Mouse (Mus musculus): Measurements from ENCODE around the gene Nipsnap2. TPM values are rescaled to one million over a fixed set of nuclear protein-coding genes. Genes with fewer than 3 reads are reported as not detected.
"Not testable (repeated sequence)": the region's sequence is repeated elsewhere in the genome, so short reads cannot be mapped to it uniquely, and the experiment has no call there.

The Nipsnap2 gene
- total RNA-seq (2018; cell fraction: chromatin; rRNA removed) = 10 to 100 TPM; 13.3 to 54.7 (median 41.4) TPM
- total RNA-seq (2018; cell fraction: cytosol; rRNA removed) = 10 to 100 TPM; 36.1 to 51.9 (median 44.5) TPM
- total RNA-seq (2018; cell fraction: nucleus; rRNA removed) = 10 to 100 TPM; 11.3 to 39.3 (median 26.8) TPM
- 42.7 to 57.0 TPM (median 51.5 TPM) in 3 replicates for polyA plus RNA-seq (2018)

- peak within 1 kb of the TSS; percentile 19; the same call in 1 of the 2 replicates for H3K27ac ChIP-seq
- WGBS (ENCODE audit: missing documents) = 2% methylated on average over 64 of the region's 93 CpGs
- H3K36me3 ChIP-seq (ENCODE audit: inconsistent target) = no peaks in the 10 kb centered on the region
- peaks cover 32% of the 10 kb centered on the region; the same call in 1 of the 2 replicates for H3K79me2 ChIP-seq (ENCODE audit: inconsistent target)
- H3K4me3 ChIP-seq (ENCODE audit: inconsistent target) = peak within 1 kb of the TSS; percentile 69
These were observed at the start of gene Nipsnap2 for GRCm38 (mm10) chr5:129724834-129725773. TSS of gene Nipsnap2 (plus strand) at chr5:129725063.

DNA sequence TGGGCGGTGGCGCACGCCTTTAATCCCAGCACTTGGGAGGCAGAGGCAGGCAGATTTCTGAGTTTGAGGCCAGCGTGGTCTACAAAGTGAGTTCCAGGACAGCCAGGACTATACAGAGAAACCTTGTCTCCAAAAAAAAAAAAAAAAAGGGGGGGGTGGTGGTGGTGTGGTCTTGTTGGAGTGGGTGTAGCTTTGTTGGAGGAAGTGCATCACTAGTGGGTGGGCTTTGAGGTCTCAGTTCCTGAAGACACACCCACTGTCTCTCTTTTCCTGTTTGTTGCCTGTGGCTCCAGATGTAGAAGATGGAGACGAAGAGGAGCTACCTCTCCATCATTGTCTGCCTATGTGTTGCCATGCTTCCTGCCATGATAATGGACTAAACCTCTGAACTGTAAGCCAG lies 39.7 kb upstream of the Nipsnap2 start:
- H3K36me3 ChIP-seq (ENCODE audit: inconsistent target) = not testable (repeated sequence)
- WGBS (ENCODE audit: missing documents) = 88% methylated on average over 5 of the region's 5 CpGs

GRCm38 (mm10) chr5:129687621-129688020 lies 37.2 kb upstream of the Nipsnap2 start:
- WGBS (ENCODE audit: missing documents) = 91% methylated on average over 7 of the region's 7 CpGs
- no peaks in the 10 kb centered on the region for H3K79me2 ChIP-seq (ENCODE audit: inconsistent target)
- H3K4me3 ChIP-seq (ENCODE audit: inconsistent target) = no peak overlapping the region
- H3K27ac ChIP-seq = no peak overlapping the region
- H3K36me3 ChIP-seq (ENCODE audit: inconsistent target) = no peaks in the 10 kb centered on the region

More for the DNA sequence above, 39.7 kb upstream of the Nipsnap2 start:
- not testable (repeated sequence) for H3K27ac ChIP-seq; H3K79me2 ChIP-seq (ENCODE audit: inconsistent target); H3K4me3 ChIP-seq (ENCODE audit: inconsistent target)

DNA sequence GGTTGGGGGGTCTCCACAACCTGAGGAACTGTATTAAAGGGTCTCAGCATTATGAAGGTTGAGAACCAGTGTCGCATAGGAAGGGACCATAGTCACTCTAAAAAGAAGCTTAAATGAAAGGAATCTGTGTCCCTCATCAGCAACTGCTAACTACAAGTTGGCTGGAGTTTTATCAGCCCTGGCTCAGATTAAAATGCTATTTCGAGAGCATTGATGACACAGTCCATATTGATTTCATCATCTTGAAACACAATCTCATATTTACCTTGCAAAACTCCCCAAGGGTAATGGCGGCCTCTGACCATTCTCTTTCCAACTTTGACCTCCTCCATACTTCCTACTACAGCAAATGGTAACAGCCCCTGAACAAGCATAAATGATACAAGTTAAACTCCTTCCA lies 34.3 kb upstream of the Nipsnap2 start:
- Histone ChIP-seq H3K4me3 (ENCODE audit: inconsistent target) (no peak overlapping the region), H3K79me2 (ENCODE audit: inconsistent target) (no peaks in the 10 kb centered on the region), H3K27ac (no peak overlapping the region), H3K36me3 (ENCODE audit: inconsistent target) (no peaks in the 10 kb centered on the region)
- 90% methylated on average over 3 of the region's 3 CpGs for WGBS (ENCODE audit: missing documents)

GRCm38 (mm10) chr5:129700506-129700905 lies 24.4 kb upstream of the Nipsnap2 start:
- 39% methylated on average over 2 of the region's 2 CpGs for WGBS (ENCODE audit: missing documents)
- Histone ChIP-seq H3K36me3 (ENCODE audit: inconsistent target) (no peaks in the 10 kb centered on the region), H3K4me3 (ENCODE audit: inconsistent target) (no peak overlapping the region), H3K79me2 (ENCODE audit: inconsistent target) (no peaks in the 10 kb centered on the region), H3K27ac (no peak overlapping the region)

DNA sequence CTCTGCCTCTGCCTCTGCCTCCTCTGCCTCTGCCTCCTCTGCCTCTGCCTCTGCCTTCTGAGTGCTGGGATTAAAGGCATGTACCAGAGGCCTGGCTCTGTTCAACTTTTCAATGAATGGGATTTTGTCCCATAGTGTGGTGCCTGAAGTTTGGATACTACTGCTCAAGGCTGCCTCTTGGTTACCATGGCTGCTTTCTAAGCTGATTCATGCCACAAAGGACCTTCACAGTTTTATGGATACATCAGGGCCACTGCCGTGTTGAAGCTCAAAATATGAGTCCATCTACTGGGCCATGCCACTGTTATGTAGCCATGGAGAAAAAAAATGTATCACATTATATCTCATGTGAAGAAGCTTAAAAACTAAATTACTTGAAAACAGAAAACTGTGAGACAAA lies 23.2 kb upstream of the Nipsnap2 start:
- Histone ChIP-seq H3K36me3 (ENCODE audit: inconsistent target) (no peaks in the 10 kb centered on the region), H3K27ac (no peak overlapping the region), H3K4me3 (ENCODE audit: inconsistent target) (no peak overlapping the region), H3K79me2 (ENCODE audit: inconsistent target) (no peaks in the 10 kb centered on the region)
- 91% methylated on average over 1 of the region's 1 CpGs for WGBS (ENCODE audit: missing documents)

- no peaks in the 10 kb centered on the region for H3K36me3 ChIP-seq (ENCODE audit: inconsistent target)
- H3K27ac ChIP-seq = no peak overlapping the region
- H3K4me3 ChIP-seq (ENCODE audit: inconsistent target) = no peak overlapping the region
- H3K79me2 ChIP-seq (ENCODE audit: inconsistent target) = no peaks in the 10 kb centered on the region
These were observed 21.5 kb upstream of the Nipsnap2 start for GRCm38 (mm10) chr5:129703368-129703767.

DNA sequence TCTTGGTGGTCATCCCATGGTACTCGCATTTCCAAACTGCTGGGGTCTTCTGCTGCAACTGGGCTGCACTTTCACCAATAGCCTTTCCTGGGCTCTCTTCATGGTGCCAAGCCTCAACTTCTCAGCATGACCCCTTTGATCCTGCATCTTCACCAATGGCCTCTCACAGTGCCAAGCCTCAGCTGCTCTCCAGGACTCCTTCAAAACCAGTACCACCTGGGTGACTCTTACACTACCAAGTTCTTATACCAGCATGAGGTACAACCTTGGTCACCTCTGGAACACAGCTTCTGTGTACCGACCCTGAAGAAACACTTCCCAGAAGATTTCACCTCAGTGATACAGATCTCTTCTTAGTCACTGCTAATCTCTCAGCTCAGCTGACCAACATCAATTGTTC lies 16.5 kb upstream of the Nipsnap2 start, which contains the start of gene Sept14:
Gene Sept14 (minus strand): TSS at position 101 of the 400 bp plus-strand sequence.
- H3K4me3 ChIP-seq (ENCODE audit: inconsistent target) = no peak within 1 kb of the TSS
- WGBS (ENCODE audit: missing documents) = 54% methylated on average over 2 of the region's 2 CpGs

GRCm38 (mm10) chr5:129715326-129715861 lies 9.5 kb upstream of the Nipsnap2 start, which contains the start of gene Mrps17:
TSS of gene Mrps17 (plus strand) at chr5:129715497.
- peaks cover 16% of the 10 kb centered on the region; the same call in 1 of the 2 replicates for H3K36me3 ChIP-seq (ENCODE audit: inconsistent target)
- peaks cover 11% of the 10 kb centered on the region for H3K79me2 ChIP-seq (ENCODE audit: inconsistent target)
- peak within 1 kb of the TSS; percentile 28; the same call in 1 of the 2 replicates for H3K27ac ChIP-seq
- under 1% methylated on average over 32 of the region's 33 CpGs for WGBS (ENCODE audit: missing documents)
- peak within 1 kb of the TSS; percentile 96 for H3K4me3 ChIP-seq (ENCODE audit: inconsistent target)

More for the DNA sequence above, 16.5 kb upstream of the Nipsnap2 start, which contains the start of gene Sept14:
- Histone ChIP-seq H3K79me2 (ENCODE audit: inconsistent target) (no peaks in the 10 kb centered on the region), H3K27ac (no peak within 1 kb of the TSS), H3K36me3 (ENCODE audit: inconsistent target) (no peaks in the 10 kb centered on the region)

DNA sequence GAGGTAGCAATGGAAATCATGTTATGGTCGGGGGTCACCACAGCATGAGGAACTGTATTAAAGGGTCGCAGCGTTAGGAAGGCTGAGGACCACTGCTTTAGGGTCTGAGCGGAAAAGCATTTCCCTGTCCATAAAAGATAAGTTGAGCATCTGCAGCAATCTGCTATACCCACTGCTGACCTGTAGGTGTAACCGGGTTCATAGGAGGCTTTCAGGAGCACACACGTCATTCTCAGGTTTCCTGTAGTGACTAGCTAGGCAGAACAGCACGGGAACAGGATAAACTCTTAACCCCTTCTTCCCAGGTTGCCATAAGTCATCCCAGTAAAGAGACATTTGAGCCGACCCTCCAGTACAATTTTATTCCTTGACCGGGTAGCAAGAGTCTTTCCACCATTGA lies 7.8 kb upstream of the Nipsnap2 start:
- Histone ChIP-seq H3K27ac (no peak overlapping the region), H3K4me3 (ENCODE audit: inconsistent target) (no peak overlapping the region), H3K36me3 (ENCODE audit: inconsistent target) (peaks cover 16% of the 10 kb centered on the region; the same call in 1 of the 2 replicates), H3K79me2 (ENCODE audit: inconsistent target) (peaks cover 11% of the 10 kb centered on the region)
- 86% methylated on average over 8 of the region's 9 CpGs for WGBS (ENCODE audit: missing documents)

DNA sequence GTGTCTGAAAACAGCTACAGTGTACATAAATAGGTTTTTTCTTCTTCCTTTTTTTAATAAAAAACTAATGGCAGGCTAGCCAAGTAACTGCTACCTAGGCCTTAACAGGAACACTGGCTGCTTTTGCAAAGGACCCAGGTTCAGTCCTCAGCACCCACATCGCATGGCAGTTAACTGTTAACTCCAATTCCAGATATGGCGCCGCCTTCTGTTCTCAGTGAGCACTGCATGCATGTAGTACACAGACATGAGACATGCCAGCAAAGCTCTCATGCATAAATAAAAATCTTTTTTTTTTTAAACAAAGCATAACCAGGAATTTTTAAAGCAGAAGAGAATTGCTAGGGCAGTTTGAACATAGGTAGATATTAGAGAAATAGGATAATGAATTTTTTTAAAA lies 4.7 kb upstream of the Nipsnap2 start:
- H3K79me2 ChIP-seq (ENCODE audit: inconsistent target) = peaks cover 11% of the 10 kb centered on the region
- H3K27ac ChIP-seq = no peak overlapping the region
- H3K4me3 ChIP-seq (ENCODE audit: inconsistent target) = no peak overlapping the region
- H3K36me3 ChIP-seq (ENCODE audit: inconsistent target) = peaks cover 16% of the 10 kb centered on the region; the same call in 1 of the 2 replicates
- 96% methylated on average over 3 of the region's 3 CpGs for WGBS (ENCODE audit: missing documents)

- peak overlapping the region; percentile 19; the same call in 1 of the 2 replicates for H3K27ac ChIP-seq
- H3K4me3 ChIP-seq (ENCODE audit: inconsistent target) = peak overlapping the region; percentile 48
- 0 out of 2 replicates have a peak, but pooled peaks cover under 1% of the 10 kb centered on the region for H3K36me3 ChIP-seq (ENCODE audit: inconsistent target)
- peaks cover 24% of the 10 kb centered on the region; the same call in 1 of the 2 replicates for H3K79me2 ChIP-seq (ENCODE audit: inconsistent target)
- 35% methylated on average over 4 of the region's 4 CpGs for WGBS (ENCODE audit: missing documents)
These were observed 595 bp upstream of the Nipsnap2 start for GRCm38 (mm10) chr5:129724268-129724667.

GRCm38 (mm10) chr5:129725774-129726392 lies 1.0 kb downstream of the Nipsnap2 start:
- 33% methylated on average over 7 of the region's 7 CpGs for WGBS (ENCODE audit: missing documents)
- Histone ChIP-seq H3K27ac (no peak overlapping the region), H3K79me2 (ENCODE audit: inconsistent target) (peaks cover 38% of the 10 kb centered on the region; the same call in 1 of the 2 replicates), H3K36me3 (ENCODE audit: inconsistent target) (no peaks in the 10 kb centered on the region), H3K4me3 (ENCODE audit: inconsistent target) (peak overlapping the region; percentile 69)

DNA sequence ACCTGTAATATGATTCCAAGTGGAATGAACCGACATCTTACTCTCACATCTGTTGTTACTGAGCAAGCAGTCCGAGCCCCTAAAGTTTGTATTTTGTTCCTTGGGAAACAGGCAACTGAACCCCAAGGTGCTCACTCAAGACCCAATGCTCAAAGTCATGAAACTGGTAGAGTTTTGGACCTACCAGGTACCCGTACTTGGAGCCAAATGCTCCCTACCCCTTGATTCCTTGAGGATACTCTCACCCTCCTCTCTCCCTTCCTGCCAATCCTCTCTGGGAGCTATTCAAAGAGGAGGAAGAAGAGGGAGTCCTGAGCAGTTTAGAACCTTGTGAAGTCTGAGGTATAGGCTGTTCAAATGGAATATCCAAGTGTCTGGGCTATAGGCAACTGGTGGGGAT lies 1.9 kb downstream of the Nipsnap2 start:
- Histone ChIP-seq H3K79me2 (ENCODE audit: inconsistent target) (peaks cover 40% of the 10 kb centered on the region; the same call in 1 of the 2 replicates), H3K27ac (no peak overlapping the region), H3K36me3 (ENCODE audit: inconsistent target) (no peaks in the 10 kb centered on the region), H3K4me3 (ENCODE audit: inconsistent target) (no peak overlapping the region)
- 97% methylated on average over 3 of the region's 3 CpGs for WGBS (ENCODE audit: missing documents)
